Mouse (Mus musculus): ENCODE results near the gene Zfp683. TPM values are rescaled to one million over a fixed set of nuclear protein-coding genes. Genes with fewer than 3 reads are reported as not detected.

Gene Zfp683
- not detected for total RNA-seq (2021)
- long read RNA-seq, experiment 1 = 0 reads
- long read RNA-seq, experiment 2 = 0 reads

GRCm38 (mm10) chr4:134053538-134053937 lies at the start of gene Zfp683:
Gene Zfp683 (plus strand): TSS chr4:134053838.
- no peak for DNase-seq

GRCm38 (mm10) chr4:134005581-134006358 lies 47.9 kb upstream of the Zfp683 start:
- DNase-seq = peak in 1 of 2 experiments; percentile 51

- DNase-seq = no peak
Observed at GRCm38 (mm10) chr4:134006845-134007244, 46.8 kb upstream of the Zfp683 start.

- no peak for DNase-seq
Observed at GRCm38 (mm10) chr4:134009709-134010108, 43.9 kb upstream of the Zfp683 start.

- DNase-seq = no peak
Observed at GRCm38 (mm10) chr4:134011450-134012414, 41.9 kb upstream of the Zfp683 start.

- peak; percentile 30 to 41 for DNase-seq
Observed at GRCm38 (mm10) chr4:134012858-134013528, 40.6 kb upstream of the Zfp683 start.

GRCm38 (mm10) chr4:134016208-134016607 lies 37.4 kb upstream of the Zfp683 start:
- no peak for DNase-seq

GRCm38 (mm10) chr4:134016767-134017166 lies 36.9 kb upstream of the Zfp683 start:
- no peak for DNase-seq

- DNase-seq = no peak
Observed at GRCm38 (mm10) chr4:134017201-134017865, 36.3 kb upstream of the Zfp683 start.

GRCm38 (mm10) chr4:134018038-134018778 lies 35.4 kb upstream of the Zfp683 start:
- no peak for DNase-seq

GRCm38 (mm10) chr4:134018779-134019145 lies 34.9 kb upstream of the Zfp683 start, which contains the start of gene Lin28a:
Gene Lin28a (minus strand): TSS chr4:134018841.
- DNase-seq = no peak

GRCm38 (mm10) chr4:134019210-134019609 lies 34.4 kb upstream of the Zfp683 start:
- DNase-seq = no peak

GRCm38 (mm10) chr4:134019641-134020351 lies 33.8 kb upstream of the Zfp683 start:
- no peak for DNase-seq

- peak; percentile 48 to 91 for DNase-seq
Observed at GRCm38 (mm10) chr4:134020621-134021020, 33.0 kb upstream of the Zfp683 start.

GRCm38 (mm10) chr4:134025802-134026201 lies 27.8 kb upstream of the Zfp683 start:
- no peak for DNase-seq

GRCm38 (mm10) chr4:134035953-134036352 lies 17.7 kb upstream of the Zfp683 start:
- DNase-seq = peak; percentile 50 to 85

GRCm38 (mm10) chr4:134041317-134042123 lies 12.1 kb upstream of the Zfp683 start:
- DNase-seq = no peak

- no peak for DNase-seq
Observed at GRCm38 (mm10) chr4:134043041-134043440, 10.6 kb upstream of the Zfp683 start.

- DNase-seq = no peak
Observed at GRCm38 (mm10) chr4:134047648-134048047, 6.0 kb upstream of the Zfp683 start.
